Mouse (Mus musculus): ENCODE measurements around the gene Siae.
A peak's percentile ranks its signal among the peaks of the same experiment; 100 is the strongest.

The Siae gene

GRCm38 (mm10) chr9:37572204-37572876 is 16.8 kb downstream of the Siae start:
- no peak for DNase-seq

DNA sequence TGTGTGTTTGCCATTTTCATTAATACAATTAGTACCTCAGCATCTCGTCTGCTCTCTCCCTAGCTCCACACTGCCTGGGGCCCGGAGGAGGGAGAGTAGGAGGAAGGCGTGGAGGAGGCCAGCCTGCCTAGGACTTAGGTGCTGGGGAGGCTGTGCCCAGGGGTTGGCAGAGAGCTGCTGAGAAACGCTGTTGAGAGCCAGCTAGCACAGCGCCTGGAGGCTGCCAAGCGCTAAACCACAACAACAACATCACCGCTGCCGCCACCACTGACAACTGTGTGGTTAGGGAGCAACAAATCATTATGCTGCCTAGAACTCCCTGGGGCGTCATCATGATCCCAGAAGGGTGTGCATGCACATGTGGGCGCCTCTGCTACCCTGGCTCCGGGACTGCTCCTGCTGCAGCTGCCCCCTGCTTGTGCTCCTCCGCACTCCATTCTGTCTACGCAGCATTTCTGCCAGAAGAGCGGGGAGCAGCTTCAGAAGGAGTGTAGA is 21.0 kb downstream of the Siae start:
- DNase-seq: no peak

DNA sequence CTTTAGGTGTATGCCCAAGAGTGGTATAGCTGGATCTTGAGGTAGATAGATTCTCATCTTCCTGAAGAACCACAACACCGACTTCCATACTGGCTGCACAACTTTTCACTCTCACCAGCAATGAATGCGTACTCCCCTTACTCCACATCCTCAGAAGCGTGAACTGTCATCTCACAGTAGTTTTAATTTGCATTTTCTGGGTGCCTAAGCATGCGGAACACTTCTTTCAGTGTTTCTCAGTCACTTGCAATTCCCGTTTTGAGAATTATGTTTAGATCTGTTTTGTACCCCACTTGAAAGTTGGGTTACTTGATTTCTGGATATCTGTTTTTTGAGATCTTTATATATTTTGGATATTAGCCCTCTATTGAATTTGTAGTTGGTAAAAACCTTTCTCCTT is 28.1 kb downstream of the Siae start:
- DNase-seq: no peak

- DNase-seq: no peak
These were observed 31.2 kb downstream of the Siae start for GRCm38 (mm10) chr9:37586718-37587117.

GRCm38 (mm10) chr9:37590381-37590780 is 34.9 kb downstream of the Siae start:
- no peak for DNase-seq

- DNase-seq: no peak
These were observed 36.5 kb downstream of the Siae start for GRCm38 (mm10) chr9:37592025-37592424.

DNA sequence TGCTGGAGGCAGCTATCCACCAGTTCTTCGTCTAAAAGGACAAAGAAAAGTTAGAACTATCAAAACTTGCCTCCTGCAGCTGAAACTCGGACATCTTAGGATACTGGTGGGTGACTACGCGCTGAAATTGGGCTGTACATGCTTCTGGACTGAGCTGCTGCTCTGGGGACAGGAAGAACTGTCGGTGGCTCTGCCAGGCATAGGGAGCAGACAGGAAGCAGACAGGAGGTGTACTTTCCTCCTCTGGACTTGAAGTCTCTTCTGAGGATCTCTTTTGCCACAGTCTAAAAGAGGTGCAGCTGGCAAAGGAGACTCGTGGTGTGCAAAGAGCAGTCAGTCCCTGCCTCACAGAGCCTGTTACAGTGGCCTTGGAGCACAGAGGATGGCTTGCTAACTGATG is 37.1 kb downstream of the Siae start:
- DNase-seq: no peak

GRCm38 (mm10) chr9:37593690-37594089 is 38.2 kb downstream of the Siae start:
- DNase-seq: no peak

GRCm38 (mm10) chr9:37595570-37595969 is 40.1 kb downstream of the Siae start:
- DNase-seq: no peak

DNA sequence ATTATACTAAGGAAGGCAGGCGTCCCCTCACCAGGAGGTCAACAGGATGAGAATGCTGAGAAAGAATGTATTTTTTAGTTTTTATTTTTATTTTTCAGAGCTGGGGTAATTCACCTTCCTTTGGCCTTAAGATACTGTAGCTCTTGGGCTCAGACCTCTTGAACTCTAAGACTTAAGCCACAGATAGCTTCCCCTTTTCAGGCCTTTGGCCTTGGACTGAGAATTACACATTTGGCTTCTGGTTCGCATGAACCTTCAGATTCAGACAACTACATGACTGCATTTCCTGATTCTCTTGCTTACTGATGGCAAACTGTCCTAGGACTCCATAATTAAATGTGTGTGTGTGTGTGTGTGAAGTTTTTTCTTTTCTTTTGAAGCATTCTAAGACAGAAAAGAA is 43.1 kb downstream of the Siae start:
- no peak for DNase-seq

DNA sequence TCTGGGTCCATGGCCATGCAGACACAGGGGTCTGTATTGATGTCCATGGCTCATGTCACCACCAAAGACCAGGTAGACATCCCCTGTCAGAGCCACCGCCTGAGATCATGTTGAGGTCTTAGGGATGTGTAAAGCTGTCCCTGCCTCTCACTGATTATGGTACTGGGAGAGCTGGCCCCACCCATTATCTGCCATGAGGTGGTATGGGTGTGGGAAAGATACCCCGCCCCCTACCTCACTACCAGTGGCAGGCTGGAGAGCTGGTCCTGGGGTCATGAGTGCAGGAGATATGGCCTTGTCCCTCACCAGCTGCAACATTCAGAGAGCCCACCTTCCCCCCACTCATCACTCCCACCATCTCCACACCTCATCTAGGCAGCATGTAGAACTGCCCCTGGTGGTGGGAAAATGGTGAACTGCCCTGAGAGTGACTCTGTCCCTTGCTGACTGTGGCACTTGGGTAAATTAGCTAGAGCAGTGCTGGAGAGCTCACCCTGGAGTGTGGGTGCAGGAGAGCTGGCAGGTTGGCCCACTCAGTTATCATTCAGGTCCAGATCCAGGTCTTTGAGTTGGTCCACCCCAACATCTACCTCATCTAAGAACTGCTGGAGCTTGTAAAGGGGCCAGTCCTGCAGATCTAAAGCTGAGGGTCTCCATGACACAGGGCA is 45.2 kb downstream of the Siae start:
- DNase-seq: no peak

DNA sequence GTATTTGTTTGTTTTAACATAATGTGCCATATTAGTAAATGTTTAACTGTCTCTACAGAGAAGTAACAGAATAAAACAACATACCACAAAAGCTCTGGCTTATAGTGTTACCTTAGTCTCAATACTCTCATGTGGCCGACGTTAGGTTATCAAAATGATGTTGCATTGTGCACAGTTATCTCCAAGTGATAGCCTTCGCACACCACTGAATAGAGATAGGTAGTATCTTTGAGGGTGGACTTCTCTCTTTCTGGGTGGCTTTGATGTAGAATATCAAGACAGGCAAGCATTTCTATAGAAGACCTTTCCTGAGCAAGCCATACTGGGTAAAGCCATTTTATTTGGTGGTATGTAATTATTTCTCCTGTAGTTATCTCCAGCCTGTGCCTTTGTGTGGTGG is 49.6 kb downstream of the Siae start:
- no peak for DNase-seq

DNA sequence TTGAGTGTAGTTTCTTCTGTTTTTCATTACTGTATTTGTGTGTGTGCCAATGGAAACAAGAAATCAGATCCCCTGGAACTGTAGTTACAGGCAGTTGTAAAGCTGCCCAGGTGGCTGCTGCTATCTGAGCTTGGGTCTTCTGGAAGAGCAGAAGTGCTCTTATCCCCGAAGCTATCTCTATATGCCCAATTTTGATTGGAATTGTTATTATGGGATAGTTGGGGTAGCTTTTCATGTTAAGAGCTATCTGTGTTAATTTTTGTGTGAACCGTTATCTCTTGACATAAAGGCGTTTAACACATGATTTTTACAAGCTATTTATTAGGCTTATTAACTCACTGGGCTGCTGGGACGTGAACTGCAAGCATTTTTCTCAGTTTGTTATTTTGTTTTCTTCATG is 54.1 kb downstream of the Siae start:
- DNase-seq: no peak

- DNase-seq: peak; percentile 94
These were observed 57.8 kb downstream of the Siae start, which contains the start of gene Spa17 for GRCm38 (mm10) chr9:37613182-37613910. Spa17 (minus strand) TSS chr9:37613722.

GRCm38 (mm10) chr9:37613911-37614280 is 58.4 kb downstream of the Siae start:
- no peak for DNase-seq

GRCm38 (mm10) chr9:37614316-37614715 is 58.8 kb downstream of the Siae start:
- no peak for DNase-seq

GRCm38 (mm10) chr9:37615220-37615619 is 59.7 kb downstream of the Siae start:
- DNase-seq: no peak

DNA sequence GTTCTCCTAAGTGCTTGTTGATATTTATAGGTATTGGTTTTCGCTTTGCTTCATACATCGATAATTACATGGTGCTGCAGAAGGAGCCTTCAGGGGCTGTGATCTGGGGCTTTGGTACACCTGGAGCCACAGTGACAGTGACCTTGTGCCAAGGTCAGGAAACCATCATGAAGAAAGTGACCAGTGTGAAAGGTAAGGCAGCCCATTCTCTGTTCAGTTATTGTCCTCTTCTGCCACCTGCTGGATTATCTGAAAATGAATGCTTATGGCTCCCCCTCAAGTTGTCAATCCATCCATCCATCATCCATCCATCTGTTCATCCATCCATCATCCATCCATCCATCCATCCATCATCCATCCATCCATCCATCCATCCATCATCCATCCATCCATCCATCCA is 61.3 kb downstream of the Siae start:
- DNase-seq: peak; percentile 55

GRCm38 (mm10) chr9:37621290-37621689 is 65.8 kb downstream of the Siae start:
- no peak for DNase-seq

- DNase-seq: no peak
These were observed 68.5 kb downstream of the Siae start for GRCm38 (mm10) chr9:37623981-37624380.

DNA sequence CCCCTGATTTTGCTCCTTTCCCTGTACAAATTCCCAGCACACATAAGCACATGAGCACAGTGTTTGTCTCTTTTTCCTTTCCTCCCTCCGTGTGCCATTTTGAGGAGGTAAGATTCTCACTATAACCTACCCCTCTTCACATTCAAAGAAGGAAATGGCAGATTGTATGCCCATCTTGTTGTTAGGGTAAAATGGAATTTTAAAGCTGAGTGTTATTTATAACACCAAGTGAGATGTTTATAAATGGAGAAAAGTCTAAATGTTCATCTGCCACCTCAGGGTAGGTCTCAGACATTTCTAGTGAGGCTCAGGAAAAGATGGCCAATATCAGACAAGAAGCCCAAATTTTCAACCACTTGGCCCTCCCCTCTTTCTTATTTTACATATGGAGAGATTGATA is 69.0 kb downstream of the Siae start:
- DNase-seq: no peak

GRCm38 (mm10) chr9:37625129-37625528 is 69.6 kb downstream of the Siae start:
- no peak for DNase-seq

GRCm38 (mm10) chr9:37625641-37626040 is 70.1 kb downstream of the Siae start:
- DNase-seq: no peak

DNA sequence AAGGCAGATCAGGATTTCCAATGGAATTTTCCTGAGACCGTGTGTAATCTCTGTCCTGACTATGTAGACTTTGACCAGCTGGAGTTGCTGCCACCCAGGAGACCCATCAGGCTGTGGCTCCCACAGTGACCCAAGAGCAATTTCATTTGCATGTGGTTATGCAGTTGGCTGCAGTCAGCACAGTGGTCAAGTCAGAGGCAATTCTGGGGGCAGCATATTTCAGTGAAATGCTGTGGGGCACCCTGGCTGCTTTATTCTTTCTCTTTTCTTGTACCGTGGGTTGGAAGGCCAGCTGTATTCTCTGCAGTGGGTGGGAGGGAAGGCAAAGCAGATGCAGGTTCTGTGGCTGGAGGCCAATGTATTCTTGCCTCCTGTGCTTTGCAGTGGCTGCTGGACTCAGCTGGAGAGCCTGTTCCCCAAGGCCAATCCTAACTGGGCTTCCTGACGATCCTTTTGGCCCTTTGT is 70.6 kb downstream of the Siae start:
- peak; percentile 49 for DNase-seq

Measured in kidney, postnatal 14 days (tissue).